Comparison of ENCODE assay signal across 10 mouse cellular contexts in the genomic region with DNA sequence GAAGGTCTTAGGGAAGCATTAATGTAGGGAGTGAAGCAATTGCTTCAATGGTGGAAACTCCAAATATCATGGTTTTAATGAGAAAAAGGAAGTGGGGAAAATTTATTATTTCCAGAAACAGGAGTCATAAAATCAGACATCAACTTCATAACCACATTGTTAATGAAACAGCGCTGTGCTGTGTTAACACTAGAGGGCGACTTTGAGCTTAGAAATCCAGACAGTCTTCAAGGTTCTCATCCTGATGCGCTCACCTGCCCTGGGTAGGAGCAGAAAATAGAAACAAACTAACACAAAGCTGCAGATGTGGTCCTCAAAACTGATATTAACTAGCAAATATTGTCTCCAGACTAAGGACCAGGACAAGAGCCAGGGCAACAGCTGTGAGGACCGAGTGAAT. TPM values are rescaled to one million over a fixed set of nuclear protein-coding genes. Genes with fewer than 3 reads are reported as not detected.
A peak's percentile ranks its signal among the peaks of the same experiment; 100 is the strongest.
DNase-seq lines count a peak whose midpoint lies in the region; TF ChIP-seq lines count a peak whose summit lies in the region.
"Had no signal": no experiment of that assay in that cellular context is flagged by ENCODE, and none has a peak within 500 bp of the region (broad histone marks: within the 10 kb centered on the region; RNA-seq: fewer than 3 reads in every experiment).

No protein-coding gene starts in this region.

- no peak overlapping the region for H3K4me3 ChIP-seq in left cerebral cortex, adult 2 months
- H3K4me3 ChIP-seq: heart, embryonic 13.5 days; midbrain, embryonic 12.5 days had no signal

- DNase-seq in adrenal gland, postnatal 14 days, result peak; percentile 59
- no peak for DNase-seq in adrenal gland, postnatal 4 days (ENCODE audit: low spot score in 2 of 2)
- peak; percentile 40 to 42 for DNase-seq in left cerebral cortex, adult 2 months (ENCODE audit: extremely low spot score in 1 of 2, low spot score in 2 of 2)
- no peak for DNase-seq in left cerebral cortex, postnatal 36 days (ENCODE audit: low spot score in 2 of 2)
- peak; percentile 17 to 52 for DNase-seq in adrenal gland, postnatal 36 days
- peak; percentile 44 for DNase-seq in heart, postnatal 4 days
- DNase-seq in lung, postnatal 25 days (ENCODE audit: low spot score), result peak; percentile 69
- DNase-seq in thymus, postnatal 4 days, result peak; percentile 65

- TF ChIP-seq CTCF in left cerebral cortex, adult 2 months (IDR thresholded peaks at IDR 0.05), result peak; percentile 85

- no peak overlapping the region for H3K27ac ChIP-seq in left cerebral cortex, adult 2 months
- H3K27ac ChIP-seq: heart, embryonic 13.5 days; midbrain, embryonic 12.5 days had no signal

- intact Hi-C loops in left cerebral cortex, adult 2 months (cut with DNase I), result loop anchor here (1.0 to 10.0 kb wide), 3 partner anchors 99 to 315 kb away; partner anchors contain the start of gene Notch4
- intact Hi-C loops in left cerebral cortex, postnatal 36 days (cut with DNase I), result loop anchor here (2.0 to 5.0 kb wide), 3 partner anchors 63 to 162 kb away; no protein-coding TSS in a partner anchor

RNA-seq across cellular contexts. Expression of gene H2-Ab1, which starts 7.6 kb away (rescaled TPM):
- 19.8 and 71.0 TPM in 2 replicates for total RNA-seq in adrenal gland, postnatal 14 days (2021)
- total RNA-seq in adrenal gland, postnatal 4 days (2021), result 10 to 100 TPM; 11.1 to 12.8 TPM
- 1 to 10 TPM; 1.3 to 3.1 TPM for total RNA-seq in left cerebral cortex, adult 2 months (2021)
- total RNA-seq in left cerebral cortex, postnatal 36 days (2021), result 1 to 10 TPM; 1.9 to 2.5 TPM
- 10 to 100 TPM; 36.3 to 70.4 TPM for total RNA-seq in adrenal gland, postnatal 36 days (2021)
- total RNA-seq in heart, postnatal 4 days (2021), result 1 to 10 TPM; 2.4 to 3.1 TPM

RNA-seq across cellular contexts. Expression of gene H2-Ob, which starts 11.2 kb away (rescaled TPM):
- 1.3 and 16.6 TPM in 2 replicates for total RNA-seq in adrenal gland, postnatal 14 days (2021)
- under 1 TPM; 0.28 to 0.65 TPM for total RNA-seq in adrenal gland, postnatal 4 days (2021)
- total RNA-seq in left cerebral cortex, adult 2 months (2021), result under 1 TPM; 0.16 to 0.18 TPM
- not detected for total RNA-seq in left cerebral cortex, postnatal 36 days (2021)
- under 1 TPM; 0.33 to 0.73 TPM for total RNA-seq in adrenal gland, postnatal 36 days (2021)
- under 1 TPM; 0.23 to 0.38 TPM for total RNA-seq in heart, postnatal 4 days (2021)

RNA-seq across cellular contexts. Expression of gene H2-Aa, which starts 37.7 kb away (rescaled TPM):
- total RNA-seq in adrenal gland, postnatal 14 days (2021), result 21.7 and 108 TPM in 2 replicates
- 10 to 100 TPM in 1 of 2 experiments, 1 to 10 TPM in 1; 9.1 to 15.9 TPM for total RNA-seq in adrenal gland, postnatal 4 days (2021)
- 1 to 10 TPM; 1.0 to 3.1 TPM for total RNA-seq in left cerebral cortex, adult 2 months (2021)
- total RNA-seq in left cerebral cortex, postnatal 36 days (2021), result 1 to 10 TPM; 2.6 to 3.4 TPM
- total RNA-seq in adrenal gland, postnatal 36 days (2021), result 10 to 100 TPM; 56.2 to 89.4 TPM
- 1 to 10 TPM; 2.2 to 3.0 TPM for total RNA-seq in heart, postnatal 4 days (2021)

RNA-seq across cellular contexts. Expression of gene Tap2, which starts 46.6 kb away (rescaled TPM):
- 33.2 and 34.9 TPM in 2 replicates for total RNA-seq in adrenal gland, postnatal 14 days (2021)
- 10 to 100 TPM; 32.9 to 33.2 TPM for total RNA-seq in adrenal gland, postnatal 4 days (2021)
- total RNA-seq in left cerebral cortex, adult 2 months (2021), result 1 to 10 TPM; 7.0 to 7.8 TPM
- 1 to 10 TPM; 6.6 to 7.7 TPM for total RNA-seq in left cerebral cortex, postnatal 36 days (2021)
- total RNA-seq in adrenal gland, postnatal 36 days (2021), result 10 to 100 TPM; 47.0 to 54.3 TPM
- total RNA-seq in heart, postnatal 4 days (2021), result 10 to 100 TPM; 10.7 to 12.3 TPM

RNA-seq across cellular contexts. Expression of gene Psmb8, which starts 52.4 kb away (rescaled TPM):
- total RNA-seq in adrenal gland, postnatal 14 days (2021), result 21.0 and 33.6 TPM in 2 replicates
- 10 to 100 TPM; 25.0 to 27.4 TPM for total RNA-seq in adrenal gland, postnatal 4 days (2021)
- total RNA-seq in left cerebral cortex, adult 2 months (2021), result 1 to 10 TPM; 2.0 to 3.2 TPM
- total RNA-seq in left cerebral cortex, postnatal 36 days (2021), result 1 to 10 TPM; 2.1 to 3.4 TPM
- 10 to 100 TPM; 31.0 to 34.7 TPM for total RNA-seq in adrenal gland, postnatal 36 days (2021)
- 1 to 10 TPM; 3.7 to 7.0 TPM for total RNA-seq in heart, postnatal 4 days (2021)

Comparison
In these comparisons a context has a peak if more than half of its experiments do, and no peak if none do; other contexts are left out.
1. DNase-seq: peak in adrenal gland, postnatal 14 days (single experiment), left cerebral cortex, adult 2 months (2 of 2), adrenal gland, postnatal 36 days (2 of 2), heart, postnatal 4 days (single experiment), lung, postnatal 25 days (single experiment) and thymus, postnatal 4 days (single experiment); none in adrenal gland, postnatal 4 days (0 of 2) and left cerebral cortex, postnatal 36 days (0 of 2).